Mouse (Mus musculus): Measurements from ENCODE around the gene Dlgap4. TPM values are rescaled to one million over a fixed set of nuclear protein-coding genes. Genes with fewer than 3 reads are reported as not detected.
A peak's percentile ranks its signal among the peaks of the same experiment; 100 is the strongest.

Dlgap4 gene
- polyA plus RNA-seq, 1 experiment from 2014 or later: 40.3 TPM

DNA sequence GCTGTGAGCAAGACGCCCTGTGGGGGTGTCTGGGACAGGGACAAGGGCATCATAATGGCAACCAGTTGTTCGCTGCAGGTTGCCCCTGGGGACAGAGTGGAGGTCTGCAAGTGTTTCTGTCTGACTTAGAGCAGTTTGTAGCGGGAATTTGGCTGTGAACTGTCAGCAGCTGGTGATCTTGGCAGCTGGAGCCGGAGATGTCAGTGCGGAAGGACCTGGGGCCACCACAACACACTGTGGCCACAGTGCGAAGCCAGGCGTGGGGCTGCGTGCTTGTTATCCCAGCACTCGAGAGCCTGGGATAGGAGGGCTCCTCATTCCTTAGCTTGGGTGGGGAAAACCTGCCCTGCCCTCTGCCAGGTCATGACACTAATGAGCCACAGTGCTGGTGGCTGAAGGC, 84.7 kb downstream of the Dlgap4 start:
- no peak for DNase-seq (ENCODE audit: low spot score)

DNA sequence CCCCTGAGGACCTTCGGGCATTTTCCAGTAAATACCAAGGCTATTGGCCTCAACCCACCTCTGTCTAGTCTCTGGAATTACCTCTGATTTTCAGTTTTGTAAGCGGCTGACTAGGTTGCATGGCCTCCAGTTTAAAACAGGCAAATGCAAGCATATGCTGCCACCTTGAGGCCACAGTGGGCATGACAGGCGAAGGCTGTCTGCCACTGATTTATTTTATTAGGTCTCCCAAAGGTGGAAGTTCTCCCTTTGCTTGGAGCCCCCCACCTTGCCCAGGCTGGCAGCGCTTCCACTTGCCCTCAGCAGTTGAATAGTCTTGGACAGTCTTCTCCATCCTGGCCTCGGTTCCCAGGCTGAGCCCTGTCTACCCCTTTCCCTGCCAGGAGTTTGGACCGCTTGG, 92.0 kb downstream of the Dlgap4 start:
- DNase-seq (ENCODE audit: low spot score): peak; percentile 71

DNA sequence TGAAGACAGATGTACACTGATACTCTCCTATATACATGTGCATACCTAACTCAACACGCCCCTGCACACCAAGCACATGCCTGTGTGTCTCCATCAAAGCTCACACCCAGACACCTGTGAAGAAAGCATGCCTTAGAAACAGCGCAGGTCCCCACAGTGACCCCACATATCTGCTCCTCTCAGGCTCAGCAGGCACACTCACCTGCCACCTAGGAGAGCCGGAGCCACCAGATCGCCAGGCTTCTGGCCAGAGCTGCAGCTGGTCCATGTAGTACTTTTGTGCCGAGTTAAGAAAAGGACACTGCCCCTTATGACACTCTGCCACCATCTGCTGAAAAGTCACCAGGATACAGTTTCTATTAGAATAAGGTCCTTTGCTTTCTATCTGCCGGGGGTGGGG, 103.2 kb downstream of the Dlgap4 start:
- DNase-seq (ENCODE audit: low spot score): no peak

DNA sequence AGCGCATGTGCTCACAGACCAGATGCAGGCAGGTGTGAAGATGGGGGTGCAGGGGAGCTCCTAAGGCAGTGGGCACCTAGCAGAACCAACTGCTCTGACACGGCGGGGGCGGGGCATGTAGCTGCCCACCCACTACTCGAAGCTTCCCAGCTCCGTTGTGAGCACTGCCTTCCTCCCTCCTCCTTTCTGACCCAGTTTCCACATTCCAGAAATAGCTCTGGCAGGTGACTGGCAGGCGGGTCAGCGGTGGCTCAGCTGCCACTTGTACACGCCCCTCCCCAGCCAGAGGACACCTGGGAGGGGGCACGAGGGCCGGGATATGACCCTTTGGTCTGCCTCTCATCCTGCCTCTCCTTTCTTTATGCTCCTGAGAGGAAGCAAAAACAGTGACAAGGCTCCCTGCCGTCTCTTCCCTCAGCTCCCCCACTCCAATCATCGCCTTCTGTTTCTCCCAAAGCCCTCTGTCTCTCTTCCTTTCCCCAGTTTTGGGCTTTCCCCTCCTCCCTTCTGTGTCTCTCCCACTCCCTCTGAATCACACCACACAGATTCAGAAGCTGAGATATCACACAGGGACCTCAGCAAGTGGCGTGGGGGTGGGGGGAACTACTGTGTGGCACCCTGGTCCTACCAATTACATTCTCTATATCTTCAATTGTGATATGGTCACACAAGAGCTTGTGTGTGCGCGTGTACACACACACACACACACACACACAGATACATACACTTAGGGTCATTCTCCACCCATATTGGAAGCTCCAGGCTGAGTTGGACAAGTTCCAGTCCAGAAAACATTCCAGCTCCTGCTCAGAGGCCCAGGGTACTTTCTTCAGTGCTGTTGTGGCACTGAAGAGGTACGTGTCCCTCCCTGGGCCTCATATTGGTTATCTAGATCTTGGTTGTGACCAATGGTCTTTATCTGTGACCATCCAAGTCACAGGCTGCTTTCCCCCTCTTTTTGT, 104.1 kb downstream of the Dlgap4 start:
- peak; percentile 15 for DNase-seq (ENCODE audit: low spot score)

DNA sequence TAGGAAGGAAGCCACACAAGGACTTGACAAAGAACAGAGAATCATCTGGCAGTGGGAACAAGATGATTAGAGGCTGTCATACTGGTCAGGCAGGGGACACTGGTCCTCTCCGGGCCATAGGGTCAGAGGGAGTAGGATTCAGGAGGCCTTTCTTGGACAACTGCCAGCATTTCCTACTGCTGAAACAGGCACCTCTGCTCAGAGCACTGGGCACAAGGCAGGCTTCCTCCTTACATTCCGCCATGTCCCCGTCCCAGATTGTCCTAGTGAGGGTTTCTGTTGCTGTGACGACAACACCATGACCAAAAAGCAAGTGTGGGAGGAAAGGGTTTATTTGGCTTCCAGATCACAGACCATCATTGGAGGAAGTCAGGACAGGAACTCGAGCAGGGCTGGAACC, 105.3 kb downstream of the Dlgap4 start:
- DNase-seq (ENCODE audit: low spot score): no peak

DNA sequence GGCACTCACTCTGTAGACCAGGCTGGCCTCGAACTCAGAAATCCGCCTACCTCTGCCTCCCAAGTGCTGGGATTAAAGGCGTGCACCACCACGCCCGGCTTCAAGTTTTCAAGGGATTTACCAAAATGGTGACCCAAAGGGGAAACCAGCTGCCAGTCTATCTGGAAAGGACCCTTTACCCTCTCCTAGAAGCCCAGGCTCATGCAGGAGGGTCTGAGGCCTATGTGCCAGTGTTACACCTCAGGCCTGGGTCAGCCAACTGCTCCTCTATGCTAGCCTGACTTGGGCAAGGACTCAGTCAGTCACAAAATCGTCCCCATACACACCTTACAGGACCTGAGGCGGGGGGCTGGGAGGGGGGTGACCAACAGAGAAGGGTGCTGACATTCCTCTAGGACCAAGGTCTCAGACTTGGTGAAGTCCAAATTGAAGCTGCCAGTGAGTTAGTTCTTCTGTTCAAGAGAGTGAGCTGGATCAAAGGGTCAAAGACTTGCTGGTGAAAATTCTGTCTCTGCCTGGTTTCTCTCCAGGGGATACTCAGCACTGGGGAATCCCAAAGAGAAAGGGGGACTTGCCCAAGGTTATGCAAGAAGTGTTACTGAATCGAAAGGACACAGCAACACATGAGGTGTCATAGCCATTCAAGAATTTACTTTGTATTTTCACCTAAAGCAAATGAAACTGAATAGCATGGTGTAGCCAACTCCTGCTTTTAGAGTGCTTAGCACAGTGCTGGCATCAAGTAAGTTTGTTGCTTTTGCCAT, 106.2 kb downstream of the Dlgap4 start:
- no peak for DNase-seq (ENCODE audit: low spot score)

DNA sequence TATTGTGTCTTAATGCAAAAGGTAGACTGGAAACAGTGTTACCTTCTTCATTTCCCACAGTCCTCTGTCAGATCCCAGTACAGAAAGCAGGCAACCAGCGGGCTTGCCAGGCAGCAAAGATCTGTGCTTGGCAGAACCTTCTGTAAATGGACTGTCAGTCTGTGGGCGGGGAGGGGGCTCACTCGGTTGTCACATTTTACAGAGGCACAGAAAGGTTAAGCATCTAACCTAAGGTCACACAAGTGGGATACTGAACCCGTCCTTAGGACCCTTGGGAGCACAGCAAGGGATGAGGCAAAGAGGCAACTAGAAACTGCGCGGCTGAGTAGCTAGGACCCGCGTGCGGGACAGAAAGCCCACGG, 106.8 kb downstream of the Dlgap4 start:
- DNase-seq (ENCODE audit: low spot score): no peak

DNA sequence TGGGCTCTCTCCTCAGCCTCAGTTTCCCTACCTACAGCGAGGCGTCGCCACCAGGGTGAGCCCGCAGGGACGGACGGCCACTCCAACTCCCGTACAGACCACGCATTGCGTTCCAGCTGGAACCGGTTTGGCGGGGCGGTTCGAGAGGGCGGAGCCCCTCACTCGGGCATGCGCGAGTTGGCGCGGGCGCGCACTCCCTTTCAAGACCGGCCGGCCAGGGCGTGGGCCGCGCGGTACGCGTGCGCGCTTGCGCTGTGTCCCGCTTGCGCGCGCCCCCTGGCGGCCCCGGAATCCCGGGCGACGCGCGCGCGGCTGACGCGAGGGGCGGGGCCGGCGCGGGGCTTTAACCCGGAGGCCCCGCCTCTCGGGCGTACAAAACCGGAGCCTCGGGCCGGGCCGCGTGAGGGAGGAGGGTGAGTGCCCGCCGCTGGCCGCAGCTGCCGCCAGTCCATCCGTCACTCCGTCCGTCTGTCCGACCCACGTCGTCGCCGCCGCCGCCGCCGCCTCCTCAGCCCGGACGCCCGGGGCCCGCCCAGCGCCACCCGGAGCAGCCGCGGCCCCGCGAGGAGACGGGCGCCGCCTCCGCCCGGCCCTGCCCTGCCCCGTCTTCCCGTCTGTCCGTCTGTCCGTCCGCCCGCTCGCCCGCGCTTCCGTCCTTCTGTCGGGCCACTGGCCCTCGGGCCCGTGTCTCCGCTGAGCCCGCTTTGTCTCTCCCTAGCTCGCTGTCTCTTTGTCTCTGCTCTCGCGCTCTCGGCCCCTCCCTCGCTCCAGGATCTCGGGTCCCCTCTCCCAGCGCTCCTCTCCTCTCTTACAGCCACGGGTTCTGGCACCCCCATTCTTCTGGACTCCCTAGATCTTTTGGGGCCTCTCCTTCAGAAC, 107.4 kb downstream of the Dlgap4 start:
- DNase-seq (ENCODE audit: low spot score): peak; percentile 91

DNA sequence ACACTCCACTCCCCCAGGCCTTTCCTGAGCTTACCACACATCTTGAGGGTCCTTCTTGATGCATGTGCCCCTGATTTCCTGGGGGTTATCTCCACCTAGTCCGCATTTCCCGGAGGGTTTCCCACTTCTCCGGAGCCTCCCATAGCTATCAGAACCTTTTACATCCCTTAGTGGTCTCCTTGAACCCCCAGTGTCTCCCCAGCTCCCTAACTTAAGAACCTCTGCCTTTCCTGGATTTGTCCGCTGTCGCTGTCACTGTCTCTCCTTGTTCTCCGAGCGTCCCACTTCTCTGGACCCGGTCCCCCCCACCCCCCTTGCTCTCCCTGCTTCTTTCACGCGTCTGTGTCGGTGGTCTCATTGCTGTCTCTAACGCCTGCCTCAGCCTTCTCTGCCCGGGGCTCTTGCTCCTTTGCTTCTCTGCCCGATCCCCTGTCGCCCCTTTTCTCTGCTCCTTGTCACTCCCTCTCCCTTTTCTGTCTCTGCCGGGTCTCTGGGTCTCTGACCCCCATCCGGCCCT, 108.1 kb downstream of the Dlgap4 start:
- DNase-seq (ENCODE audit: low spot score): no peak

DNA sequence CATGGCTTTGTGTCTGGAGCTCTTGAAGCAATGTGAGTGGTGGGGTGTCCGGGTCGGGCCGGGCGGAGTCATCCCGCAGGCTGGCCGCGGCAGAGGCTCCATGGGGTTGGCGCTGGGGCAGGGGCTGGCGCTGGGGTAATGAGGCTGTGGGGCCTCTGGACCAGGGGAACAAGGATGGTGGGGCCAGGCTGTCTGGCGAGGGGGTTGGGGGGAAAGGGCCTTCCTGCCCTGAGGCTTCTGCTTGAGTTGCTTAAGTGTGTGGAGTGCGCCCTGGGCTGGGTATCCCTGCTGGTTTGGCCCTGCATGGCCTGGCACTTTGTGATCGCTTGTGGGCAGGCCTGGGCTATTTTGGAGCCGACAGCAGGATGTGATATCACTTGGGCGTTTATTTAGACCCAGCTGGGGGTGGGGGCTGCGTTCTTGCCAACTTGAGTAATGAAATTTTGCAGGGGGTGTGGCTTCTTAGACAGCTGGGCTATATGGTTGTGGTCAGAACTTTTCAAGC, 108.6 kb downstream of the Dlgap4 start:
- peak; percentile 23 for DNase-seq (ENCODE audit: low spot score)

DNA sequence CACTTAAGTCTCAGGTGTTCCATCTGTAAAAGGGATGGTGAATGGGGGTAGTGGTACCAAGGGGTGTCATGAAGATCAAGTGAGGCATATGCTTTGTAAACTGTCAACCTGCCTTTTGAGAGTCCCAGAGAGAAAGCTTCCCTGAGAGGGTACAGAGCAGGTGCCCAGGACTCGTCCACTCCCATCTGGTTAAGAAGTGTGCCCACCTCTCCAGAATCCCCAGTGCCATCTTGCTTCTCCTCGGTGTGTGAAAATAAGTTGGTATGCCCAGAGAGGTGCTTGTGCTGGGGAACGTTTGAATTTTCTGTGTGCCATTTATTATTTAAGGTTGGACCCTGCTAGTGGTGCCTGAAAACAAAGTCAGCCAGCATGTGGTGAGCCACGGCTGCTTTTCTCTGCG, 109.2 kb downstream of the Dlgap4 start:
- no peak for DNase-seq (ENCODE audit: low spot score)

DNA sequence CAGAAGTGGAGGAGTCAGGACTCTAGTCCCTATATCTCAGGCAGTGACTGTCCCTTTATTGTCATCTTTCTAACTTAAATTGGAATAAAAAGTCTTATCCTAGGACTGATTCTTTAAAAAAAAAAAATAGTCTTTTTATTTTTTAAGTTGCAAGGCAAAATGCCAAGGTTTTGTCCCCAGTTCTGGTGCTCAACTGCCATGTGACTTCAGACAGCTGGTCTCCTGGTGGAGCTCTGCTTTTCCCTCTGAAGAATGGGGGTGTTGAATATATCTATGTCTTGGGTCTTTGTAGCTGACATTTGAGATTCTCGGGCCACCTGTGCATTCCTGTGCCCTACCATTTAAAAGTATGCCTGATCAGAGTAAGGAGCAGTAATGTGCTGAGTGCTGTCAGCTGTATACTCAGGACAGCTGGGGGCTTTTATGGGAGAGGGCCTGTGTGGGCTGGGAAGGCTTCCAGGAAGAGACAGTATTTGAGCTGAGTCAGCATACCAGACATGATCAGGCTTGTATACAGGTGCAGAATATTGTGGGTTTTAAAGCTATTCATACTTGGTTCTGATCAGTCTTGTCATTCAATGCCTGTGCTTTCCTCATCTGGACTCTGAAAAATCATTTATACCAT, 110.5 kb downstream of the Dlgap4 start:
- DNase-seq (ENCODE audit: low spot score): no peak

DNA sequence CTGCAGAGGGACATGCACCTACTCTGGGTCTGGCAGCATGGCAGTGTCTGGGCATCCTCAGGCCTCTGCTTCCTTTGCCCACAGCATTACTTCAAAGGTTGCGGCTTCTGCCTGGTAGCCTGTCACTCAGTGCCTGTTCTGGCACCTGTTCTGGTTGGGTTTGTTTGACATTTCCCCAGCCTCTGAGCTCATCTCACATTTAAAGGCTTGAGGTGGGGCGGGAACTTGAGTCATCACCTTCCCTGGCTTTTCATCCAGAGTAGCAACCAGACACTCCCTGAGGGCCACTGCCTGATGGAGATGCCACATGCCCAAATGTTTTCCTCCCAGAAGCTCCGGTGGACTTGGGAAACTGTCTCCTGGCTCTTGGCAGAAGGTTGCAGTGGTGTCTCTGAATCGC, 111.4 kb downstream of the Dlgap4 start:
- DNase-seq (ENCODE audit: low spot score): no peak

DNA sequence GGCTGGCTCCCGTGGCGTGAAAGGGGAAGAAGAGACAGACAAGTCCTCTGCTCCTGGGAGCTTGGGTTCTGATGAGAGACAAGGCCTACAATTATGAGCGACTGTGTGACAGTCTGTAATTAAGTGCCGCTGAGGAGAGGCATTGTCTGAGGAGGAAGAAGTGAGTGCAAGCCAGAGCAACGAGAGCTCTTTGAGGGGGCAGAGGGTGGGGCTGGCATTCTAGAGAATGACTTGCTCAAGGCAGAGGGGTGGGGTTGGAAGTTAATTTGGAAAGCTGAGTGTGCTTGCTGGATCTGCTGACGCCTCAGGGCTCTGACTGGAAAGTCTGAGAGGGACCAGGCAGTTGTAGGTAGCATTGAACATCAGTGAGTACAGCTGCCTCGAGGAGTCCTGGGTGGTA, 112.8 kb downstream of the Dlgap4 start:
- DNase-seq (ENCODE audit: low spot score): no peak

DNA sequence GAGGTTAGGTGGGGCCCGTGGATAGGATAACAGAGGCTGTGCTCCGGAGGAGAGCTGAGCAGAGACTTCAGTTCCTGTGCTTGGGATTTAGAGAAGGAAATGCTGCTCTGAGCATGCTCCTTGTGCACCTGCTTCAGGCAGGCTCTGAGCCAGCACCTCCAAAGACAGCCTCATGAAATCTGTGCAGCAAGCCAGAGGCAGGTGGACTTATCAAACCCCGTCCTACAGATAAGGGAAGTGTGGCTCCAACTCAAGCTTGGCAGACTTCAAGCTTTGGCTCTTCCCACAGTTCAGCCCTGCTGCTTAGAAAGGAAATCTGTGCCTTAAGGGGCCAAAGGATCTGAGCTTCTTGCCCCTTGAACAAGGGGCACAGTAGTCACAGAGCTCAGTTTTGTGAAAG, 113.4 kb downstream of the Dlgap4 start:
- no peak for DNase-seq (ENCODE audit: low spot score)

DNA sequence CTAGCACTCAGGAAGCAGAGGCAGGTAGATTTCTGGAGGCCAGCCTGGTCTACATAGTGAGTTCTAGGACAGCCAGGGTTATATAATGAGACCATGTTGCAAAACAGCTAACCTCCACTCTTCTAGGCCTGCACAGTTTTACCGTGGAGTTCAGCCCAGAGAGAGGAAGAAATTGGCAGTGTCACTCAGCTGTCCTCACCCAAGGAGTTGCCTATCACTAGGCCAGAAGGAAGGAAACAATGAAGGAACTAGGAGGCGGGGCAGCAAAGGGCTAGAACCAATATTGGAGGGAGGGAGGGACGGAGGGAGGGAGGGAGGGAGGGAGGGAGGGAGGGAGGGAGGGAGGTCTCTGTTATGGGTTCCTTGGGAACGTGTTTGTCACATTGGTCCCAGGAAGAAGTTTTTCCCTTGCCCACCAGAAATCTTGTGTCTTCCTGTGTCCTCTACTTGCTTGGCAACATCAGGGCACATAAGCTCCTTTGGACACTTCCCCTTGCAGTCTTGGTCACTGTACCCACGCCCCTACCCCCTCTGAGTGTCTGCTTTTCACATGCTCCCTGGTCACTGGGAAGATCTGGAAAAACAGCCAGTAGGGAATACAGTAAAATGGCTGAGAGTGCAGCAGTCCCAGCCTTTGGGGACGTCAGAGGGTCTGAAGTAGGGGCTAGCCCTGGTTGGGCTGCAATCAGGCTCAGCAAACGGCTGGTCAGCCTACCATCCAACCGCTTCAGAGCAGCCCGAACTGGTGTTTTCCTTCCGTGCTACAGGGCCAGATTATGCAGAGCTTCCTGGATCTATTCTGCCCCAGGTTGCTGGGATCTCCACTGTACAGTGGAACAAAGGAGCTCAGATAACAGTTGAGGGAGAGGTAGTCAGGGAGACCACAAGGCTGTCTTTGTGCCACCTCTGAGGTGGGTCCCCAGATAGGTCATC, 116.3 kb downstream of the Dlgap4 start:
- no peak for DNase-seq (ENCODE audit: low spot score)

DNA sequence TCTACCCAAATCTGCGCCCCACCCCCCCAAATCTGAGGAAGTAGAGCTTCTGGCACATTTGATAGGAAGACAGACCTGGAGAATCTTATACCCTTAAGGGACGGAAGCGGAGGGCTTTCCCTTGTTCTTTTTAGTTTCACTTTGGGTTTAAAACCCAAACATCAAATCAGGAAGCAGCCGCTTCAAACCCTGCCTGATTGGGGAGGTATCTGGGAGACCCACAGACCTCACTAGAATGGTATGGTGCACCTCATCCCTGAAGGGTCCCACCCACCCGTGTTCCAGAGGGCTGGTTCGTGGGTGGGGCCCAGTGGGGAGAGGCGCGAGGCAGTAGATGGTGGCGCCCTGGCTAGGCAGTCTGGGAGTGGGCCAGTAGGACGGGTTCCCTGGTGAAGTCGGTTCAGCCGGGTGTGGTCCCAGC, 117.0 kb downstream of the Dlgap4 start:
- peak; percentile 68 for DNase-seq (ENCODE audit: low spot score)

DNA sequence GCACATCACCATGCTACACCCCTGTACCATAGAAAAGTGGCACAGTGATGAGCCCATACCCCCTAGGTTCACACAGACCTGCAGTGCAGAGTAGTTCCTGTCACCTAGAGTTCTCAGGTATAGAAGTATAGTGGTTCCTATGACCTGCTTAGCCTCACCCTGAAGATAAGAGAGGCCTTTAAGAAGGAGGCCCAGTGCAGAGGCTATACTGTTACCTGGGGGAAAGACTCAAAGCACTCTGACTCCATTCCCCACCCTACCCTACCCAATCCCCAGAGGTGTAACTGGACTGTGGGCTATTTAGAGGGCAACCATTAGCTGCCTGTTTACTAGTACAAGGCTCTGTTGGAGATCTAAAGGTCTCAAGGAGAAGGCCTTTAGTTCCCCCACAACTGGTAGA, 118.1 kb downstream of the Dlgap4 start:
- no peak for DNase-seq (ENCODE audit: low spot score)

DNA sequence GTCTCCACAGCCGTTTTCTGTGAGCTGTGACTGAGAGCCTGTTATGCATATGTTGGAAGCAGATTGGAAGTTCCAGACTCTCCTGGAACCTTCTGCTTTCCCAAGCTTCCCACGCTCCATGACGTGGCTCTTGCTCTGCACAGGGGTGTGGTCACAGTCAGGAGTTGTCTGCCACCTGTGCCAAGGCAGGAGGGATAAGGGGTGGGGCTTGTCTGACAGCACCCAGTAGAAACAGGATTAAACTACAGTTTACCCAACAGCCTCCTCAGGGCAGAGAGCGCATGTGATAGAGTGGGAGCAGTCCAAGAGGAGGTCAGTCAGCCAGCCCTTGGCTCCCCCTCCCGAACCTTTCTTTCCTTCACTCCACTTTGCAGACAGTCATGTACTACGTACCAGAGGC, 118.6 kb downstream of the Dlgap4 start:
- no peak for DNase-seq (ENCODE audit: low spot score)
